Mouse (Mus musculus) brain, embryonic 14.5 days (tissue): ENCODE measurements around the gene Lsm10.

Experiments used
- CTCF ChIP-seq: fragments of 200-500 bp; IDR thresholded peaks from 2 replicates; pipeline ENCODE4 v1.5.1; 2012; ENCODE audit warnings: inconsistent platforms, mild to moderate bottlenecking, moderate library complexity, borderline replicate concordance; ENCODE audit not compliant: insufficient read depth, insufficient read length; ENCODE audit errors: extremely low read depth
- POLR2A ChIP-seq: fragments of 200-500 bp; IDR thresholded peaks from 2 replicates; pipeline ENCODE4 v1.6.1; 2012; ENCODE audit warnings: mild to moderate bottlenecking, inconsistent platforms, borderline replicate concordance; ENCODE audit not compliant: poor library complexity, insufficient read depth, insufficient read length, severe bottlenecking; ENCODE audit errors: extremely low read depth

GRCm38 (mm10) chr4:126115871-126116521, 19.6 kb downstream of the Lsm10 start:
- TF ChIP-seq CTCF (no peak), POLR2A (no peak)
